Mouse (Mus musculus) cerebellum, adult 2 months (tissue): Measurements from ENCODE around the gene Il16.

Experiments used
- CTCF ChIP-seq: fragments of 200-500 bp; IDR thresholded peaks from 2 replicates; pipeline ENCODE4 v1.5.1; 2011; ENCODE audit warnings: low read depth, mild to moderate bottlenecking, control low read depth, low read length, moderate library complexity, borderline replicate concordance; ENCODE audit not compliant: insufficient read depth
- POLR2A ChIP-seq: fragments of 200-500 bp; IDR thresholded peaks from 2 replicates; pipeline ENCODE4 v1.6.1; 2011; ENCODE audit warnings: low read length, control low read depth, borderline replicate concordance; ENCODE audit not compliant: insufficient read depth

DNA sequence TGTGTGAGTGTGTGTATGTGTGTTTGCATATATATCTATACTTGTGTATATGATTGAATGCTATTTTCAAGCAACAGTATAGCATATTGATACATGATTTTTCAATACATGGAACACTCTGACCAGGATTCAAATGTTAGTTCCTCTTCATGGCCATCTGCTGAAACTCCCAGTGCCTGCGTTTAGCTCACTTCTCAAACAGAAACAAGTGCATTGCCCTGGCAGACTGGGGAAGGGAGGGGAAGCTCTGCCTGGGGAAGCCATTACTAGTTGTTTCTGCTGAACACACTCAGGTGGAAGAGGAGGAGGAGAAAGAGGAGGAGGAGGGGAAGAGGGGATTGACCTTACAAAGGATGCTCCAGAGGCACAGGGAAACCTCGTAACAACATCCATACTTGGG, 3.5 kb downstream of the Il16 start:
- TF ChIP-seq CTCF, result no peak
- no peak for TF ChIP-seq POLR2A
